Mouse (Mus musculus) yolk sac, embryonic 10.5 days (tissue): ENCODE results near the gene Kctd21.

Experiments
- DNase-seq: peaks from one replicate; pipeline ENCODE4 v3.0.0-alpha.2; 2017; ENCODE audit warnings: low spot score

Kctd21 gene

GRCm38 (mm10) chr7:97317706-97318105 lies 14.4 kb upstream of the Kctd21 start:
- no peak for DNase-seq

DNA sequence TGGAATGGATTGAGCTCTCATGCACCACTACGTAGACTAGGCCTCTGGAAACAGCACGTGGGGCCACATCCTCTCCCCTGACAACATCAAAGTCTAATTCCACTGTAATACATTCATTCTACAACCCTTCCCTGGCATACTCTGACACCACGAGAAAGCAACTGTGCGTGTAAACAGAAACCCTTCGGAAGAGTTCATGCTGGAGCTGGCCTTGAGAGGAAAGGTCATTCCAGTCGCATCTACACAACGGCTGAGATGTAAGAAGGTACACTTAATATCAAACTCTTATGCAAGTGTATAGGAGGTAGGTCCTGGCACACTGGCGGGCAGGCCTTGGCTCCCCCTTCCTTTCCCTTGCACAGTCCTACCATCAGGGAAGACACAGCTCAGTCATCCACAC lies 7.8 kb upstream of the Kctd21 start:
- no peak for DNase-seq

- no peak for DNase-seq
Measured at GRCm38 (mm10) chr7:97325156-97325985, 6.8 kb upstream of the Kctd21 start.

- no peak for DNase-seq
Measured at GRCm38 (mm10) chr7:97327376-97327775, 4.8 kb upstream of the Kctd21 start.

- DNase-seq = no peak
Measured at GRCm38 (mm10) chr7:97328891-97329588, 3.1 kb upstream of the Kctd21 start.

- no peak for DNase-seq
Measured at GRCm38 (mm10) chr7:97329676-97330075, 2.5 kb upstream of the Kctd21 start.

- DNase-seq = no peak
Measured at GRCm38 (mm10) chr7:97330931-97331645, 1.0 kb upstream of the Kctd21 start.

DNA sequence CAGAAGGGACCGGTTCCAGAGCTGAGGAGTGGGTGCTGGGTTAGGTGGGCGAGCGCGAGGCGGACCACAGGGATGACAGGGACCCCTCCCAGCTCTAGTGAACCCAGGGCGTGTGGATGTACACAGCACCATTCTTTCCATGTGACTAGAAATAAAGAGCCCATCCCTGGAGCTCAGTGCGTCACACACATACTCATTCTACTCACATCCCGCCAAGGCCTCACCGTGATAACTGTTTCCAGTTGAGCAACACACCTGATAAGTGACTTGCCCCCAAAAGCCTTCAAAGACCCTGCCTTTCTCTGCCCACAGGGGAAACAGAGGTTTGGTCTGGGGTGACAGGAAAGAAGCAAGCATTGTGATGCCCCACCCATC lies 527 bp downstream of the Kctd21 start:
- DNase-seq = no peak

DNA sequence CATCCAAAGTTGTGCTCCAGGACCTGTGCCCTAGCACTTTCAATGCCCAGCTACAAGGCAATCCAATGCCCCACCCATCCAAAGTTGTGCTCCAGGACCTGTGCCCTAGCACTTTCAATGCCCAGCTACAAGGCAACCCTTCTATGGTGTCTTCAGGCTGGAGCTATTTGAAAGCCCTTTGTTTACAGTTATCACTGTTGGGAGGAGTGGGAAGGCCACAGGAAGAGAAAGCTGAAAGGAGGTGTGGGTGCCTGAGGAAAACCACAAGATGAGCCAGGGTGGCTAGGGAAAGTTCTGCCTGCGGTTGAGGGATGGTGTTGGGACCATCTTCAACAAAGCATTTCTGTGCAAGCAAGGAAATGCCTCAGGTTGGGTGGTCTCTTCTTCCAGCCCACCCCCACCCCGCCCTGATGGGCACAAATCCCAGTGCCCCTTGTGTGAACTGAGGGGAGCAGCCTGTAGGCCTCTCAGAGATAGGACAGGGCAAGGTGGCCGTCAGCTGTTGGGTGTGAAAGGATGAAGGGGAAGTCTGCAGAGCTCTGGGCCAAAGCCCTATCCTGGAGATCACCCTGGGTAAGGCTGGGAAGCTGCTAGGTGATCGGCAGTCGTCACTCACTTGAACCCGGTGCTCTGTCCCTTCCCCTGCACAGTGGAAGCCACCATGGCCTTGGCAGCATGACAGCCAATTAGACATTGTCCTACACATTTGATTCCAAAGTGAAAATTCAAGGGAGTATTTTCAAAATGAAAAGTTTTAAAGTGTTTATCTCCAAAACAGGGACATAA lies 1.2 kb downstream of the Kctd21 start:
- DNase-seq = no peak

GRCm38 (mm10) chr7:97334406-97334805 lies 2.3 kb downstream of the Kctd21 start:
- no peak for DNase-seq

DNA sequence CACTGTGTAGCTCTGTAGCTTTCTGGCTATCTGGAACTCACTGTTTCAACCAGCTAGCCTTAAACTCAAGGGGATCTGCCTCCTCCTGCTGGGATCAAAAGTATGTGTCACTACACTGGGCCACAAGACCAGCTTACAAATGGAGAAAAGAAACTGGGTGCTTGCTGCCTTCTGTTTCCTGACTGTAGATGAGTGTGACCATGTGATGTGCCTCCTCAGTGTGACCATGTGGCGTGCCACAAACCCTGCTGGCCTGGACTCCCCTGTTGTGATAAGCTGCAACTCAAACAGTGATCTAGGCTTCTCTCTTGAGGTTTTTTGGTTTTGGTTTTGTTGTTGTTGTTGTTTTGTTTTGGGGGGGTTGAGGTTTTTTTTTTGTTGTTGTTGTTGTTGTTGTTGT lies 4.6 kb downstream of the Kctd21 start:
- DNase-seq = no peak

DNA sequence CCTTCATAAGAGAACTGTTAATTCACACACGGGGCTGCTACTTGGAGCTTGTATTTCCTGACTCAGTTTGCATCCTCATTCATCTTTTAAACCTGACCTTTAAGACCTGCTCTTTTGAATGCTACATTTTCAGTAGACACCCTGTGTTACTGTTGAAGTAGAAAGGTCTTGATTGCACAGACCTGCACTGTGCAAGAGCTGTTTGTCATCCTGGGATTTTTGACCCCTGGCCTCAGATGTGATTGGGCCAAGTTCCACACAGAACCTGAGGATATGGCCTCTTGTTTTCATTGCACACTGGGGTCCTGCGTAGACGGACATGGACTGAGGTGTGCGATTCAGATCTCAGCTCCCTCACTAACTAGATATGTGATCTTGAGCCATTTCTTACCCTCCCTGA lies 6.5 kb downstream of the Kctd21 start:
- DNase-seq = peak; percentile 43

DNA sequence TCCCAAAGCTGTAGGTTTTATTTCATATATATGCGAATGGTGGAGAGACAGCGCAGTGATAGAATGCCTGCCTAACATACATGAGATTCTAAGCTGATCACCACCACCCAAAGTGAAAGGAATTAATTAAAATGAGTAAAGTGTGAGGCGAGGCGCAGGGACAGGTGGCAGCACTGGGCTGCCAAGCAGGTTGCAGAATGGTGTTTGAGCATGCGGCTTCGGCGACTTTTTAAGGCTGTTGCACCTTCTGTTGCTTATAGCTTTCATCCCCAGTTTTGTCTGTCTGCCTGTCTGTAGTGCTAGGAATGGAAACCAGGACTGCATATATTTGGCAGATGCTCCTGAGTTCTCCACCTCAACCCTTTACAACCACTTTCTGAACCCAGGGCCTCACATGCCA lies 7.5 kb downstream of the Kctd21 start:
- DNase-seq = no peak

- peak; percentile 85 for DNase-seq
Measured at GRCm38 (mm10) chr7:97340907-97341849, 9.1 kb downstream of the Kctd21 start.

DNA sequence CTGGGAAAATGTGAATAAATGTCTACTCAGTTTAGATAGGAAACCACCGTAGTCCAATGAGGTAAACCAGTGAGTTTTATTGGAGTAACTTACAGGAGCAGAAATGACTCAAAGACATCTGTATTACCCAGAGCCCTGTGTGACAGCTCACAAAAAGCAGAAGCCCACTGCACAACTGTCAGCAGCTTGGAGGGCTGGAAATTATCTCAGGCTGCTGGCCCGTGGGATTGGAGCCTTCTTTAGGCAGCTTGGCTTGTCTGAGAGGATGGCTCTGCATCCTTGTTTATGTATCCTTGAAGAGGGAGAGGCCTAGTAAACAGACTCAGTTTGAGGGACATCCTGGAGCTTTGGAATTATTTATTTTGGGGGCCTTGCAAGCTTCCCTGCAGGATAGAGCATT lies 10.8 kb downstream of the Kctd21 start:
- peak; percentile 26 for DNase-seq

DNA sequence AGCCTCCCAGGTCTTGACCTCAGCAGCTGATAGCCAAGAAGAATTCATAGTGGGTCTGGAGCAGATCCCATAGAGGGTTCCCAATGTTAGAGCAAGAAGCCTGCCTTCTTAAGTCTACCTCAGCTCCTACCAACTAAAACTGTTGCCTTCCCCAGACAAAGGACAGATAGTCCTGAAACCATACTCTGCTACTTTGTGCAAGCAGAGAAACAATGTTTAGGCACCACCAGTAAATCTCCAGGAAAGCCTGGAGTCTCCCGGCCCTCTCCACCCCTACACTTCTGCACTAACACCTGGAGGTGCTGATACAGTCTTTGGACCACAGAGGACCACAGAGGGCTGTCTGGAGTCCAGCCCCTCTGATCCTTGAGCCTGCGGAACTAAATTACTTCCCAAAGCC lies 12.5 kb downstream of the Kctd21 start:
- no peak for DNase-seq

- DNase-seq = no peak
Measured at GRCm38 (mm10) chr7:97345229-97345871, 13.2 kb downstream of the Kctd21 start.

DNA sequence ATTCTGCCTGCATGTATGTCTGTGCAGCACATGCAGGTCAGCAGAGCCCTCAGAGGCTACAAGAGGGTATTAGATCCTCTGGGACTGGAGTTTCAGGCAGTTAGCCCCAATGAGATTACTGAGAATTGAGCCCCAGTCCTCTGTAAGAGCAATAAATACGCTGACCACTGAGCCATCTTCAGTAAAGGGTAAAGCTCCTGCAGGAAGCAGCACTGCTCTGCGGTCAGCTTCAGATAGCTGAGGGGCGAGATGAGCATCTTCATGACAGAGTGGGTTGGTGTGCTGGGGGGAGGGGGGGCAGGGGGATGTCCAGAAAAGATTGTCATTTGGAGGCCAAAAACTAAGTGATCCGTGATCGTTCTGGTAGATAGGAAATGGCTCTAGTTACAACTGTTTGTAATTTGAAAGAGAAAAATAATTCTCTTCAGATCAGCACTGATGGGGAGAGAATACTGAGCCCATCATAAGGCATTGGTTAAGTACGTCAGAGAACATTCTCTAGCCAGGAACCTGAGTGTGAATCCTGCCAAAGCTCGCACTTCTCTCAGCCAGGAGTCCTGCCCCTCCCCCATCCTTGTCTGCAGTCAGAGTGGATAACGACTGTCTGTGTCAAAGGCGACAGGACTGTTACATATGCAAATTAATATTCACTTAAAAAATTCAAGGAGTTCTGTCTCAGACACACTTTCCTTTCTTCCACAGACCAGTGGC lies 14.1 kb downstream of the Kctd21 start:
- no peak for DNase-seq

DNA sequence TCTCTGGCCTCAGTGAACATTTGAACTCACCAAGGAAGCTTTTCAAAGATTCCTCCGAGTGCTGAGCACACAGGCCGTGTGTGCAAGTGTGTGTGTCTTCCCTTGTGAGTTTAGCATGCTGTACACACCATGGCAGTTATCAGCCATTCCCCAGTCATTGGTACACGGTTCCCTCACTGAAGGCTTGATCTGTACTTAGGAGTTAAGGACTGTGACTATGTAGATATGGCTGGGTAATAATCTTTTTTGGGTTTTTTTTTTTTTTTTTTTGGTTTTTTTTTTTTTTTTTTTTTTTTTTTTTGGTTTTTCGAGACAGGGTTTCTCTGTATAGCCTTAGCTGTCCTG lies 14.7 kb downstream of the Kctd21 start:
- no peak for DNase-seq

DNA sequence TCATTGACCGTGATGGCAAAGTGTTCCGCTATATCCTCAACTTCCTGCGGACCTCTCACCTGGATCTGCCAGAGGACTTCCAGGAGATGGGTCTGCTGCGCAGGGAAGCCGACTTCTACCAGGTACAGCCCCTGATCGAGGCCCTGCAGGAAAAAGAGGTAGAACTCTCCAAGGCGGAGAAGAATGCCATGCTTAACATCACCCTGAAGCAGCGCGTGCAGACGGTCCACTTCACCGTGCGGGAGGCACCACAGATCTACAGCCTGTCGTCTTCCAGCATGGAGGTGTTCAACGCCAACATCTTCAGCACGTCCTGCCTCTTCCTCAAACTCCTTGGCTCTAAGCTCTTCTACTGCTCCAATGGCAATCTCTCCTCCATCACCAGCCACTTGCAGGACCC lies 15.3 kb downstream of the Kctd21 start:
- no peak for DNase-seq
